Mouse (Mus musculus): ENCODE results near the gene Zdhhc14. TPM values are rescaled to one million over a fixed set of nuclear protein-coding genes. Genes with fewer than 3 reads are reported as not detected.

The Zdhhc14 gene
- total and polyA plus RNA-seq, 3 experiments, result 0.34 to 1.3 (median 0.35) TPM

DNA sequence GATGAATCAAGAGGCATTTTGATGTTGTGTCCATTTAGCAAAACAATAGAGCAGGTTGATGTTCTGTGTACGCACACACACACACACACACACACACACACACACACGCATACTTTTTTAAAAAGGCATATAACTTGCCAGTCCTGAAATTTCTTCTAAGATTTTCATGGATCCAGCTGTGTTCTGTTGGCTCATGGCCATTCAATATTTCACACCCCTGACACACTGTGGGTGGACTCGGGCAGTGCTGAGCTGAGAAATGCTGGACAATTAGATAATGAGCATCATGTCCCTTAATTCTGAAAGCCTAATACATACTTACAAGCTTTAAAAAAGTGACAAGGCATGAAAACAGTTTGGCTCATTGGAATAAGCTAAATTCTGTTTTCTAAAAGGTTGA, 200.3 kb downstream of the Zdhhc14 start:
- DNase-seq (ENCODE audit: extremely low read depth), result no peak
- no peaks in the 10 kb centered on the region for H3K9me3 ChIP-seq (replicated peaks; ENCODE audit: low read length)
- H3K4me3 ChIP-seq (replicated peaks in 1 of 3; ENCODE audit: low read depth in 2 of 3, low read length in 2 of 3, poor library complexity in 1 of 3), result no peak overlapping the region
- H3K27me3 ChIP-seq (replicated peaks), result no peaks in the 10 kb centered on the region
- H3K4me1 ChIP-seq (ENCODE audit: control insufficient read depth in 1 of 2, insufficient read depth in 2 of 2), result no peaks in the 10 kb centered on the region
- H3K9ac ChIP-seq (ENCODE audit: insufficient read depth, low read depth), result no peak overlapping the region
- no peak for TF ChIP-seq RAD21 (IDR thresholded peaks at IDR 0.05; ENCODE audit: low read depth, low read length)
- no peak for TF ChIP-seq EP300 (IDR thresholded peaks at IDR 0.05; ENCODE audit: low read length)
- no peak for TF ChIP-seq MAZ (IDR thresholded peaks at IDR 0.05; ENCODE audit: low read depth, low read length)
- TF ChIP-seq NRF1 (IDR thresholded peaks at IDR 0.05; ENCODE audit: low read depth, low read length), result no peak
- no peak for TF ChIP-seq NELFE (IDR thresholded peaks at IDR 0.05; ENCODE audit: low read depth, low read length)
- no peak for TF ChIP-seq SMC3 (IDR thresholded peaks at IDR 0.05; ENCODE audit: low read depth, low read length)
- no peak for TF ChIP-seq CHD1 (IDR thresholded peaks at IDR 0.05; ENCODE audit: low read depth, low read length)
- no peaks in the 10 kb centered on the region for H3K79me2 ChIP-seq (replicated peaks; ENCODE audit: control insufficient read depth, extremely low read depth, insufficient read depth, poor library complexity, severe bottlenecking)
- dilution Hi-C loops (cut with MboI; ENCODE audit: extremely low pct_ligation_motif_present, extremely low pct_unique_long_range_greater_than_20kb, low sequenced_read_pairs) (no loop called here), in situ Hi-C loops (cut with MboI; ENCODE audit: low pct_ligation_motif_present, low pct_unique_long_range_greater_than_20kb, low sequenced_read_pairs) (no loop called here)
- no peak overlapping the region for H3K4me2 ChIP-seq (ENCODE audit: insufficient read depth, low read depth, poor library complexity, severe bottlenecking)
- H3K27ac ChIP-seq (ENCODE audit: insufficient read depth, low read depth), result no peak overlapping the region
- no peaks in the 10 kb centered on the region for H3K36me3 ChIP-seq (replicated peaks in 1 of 2; ENCODE audit: control insufficient read depth in 1 of 2, insufficient read depth in 1 of 2, low read length in 1 of 2)

DNA sequence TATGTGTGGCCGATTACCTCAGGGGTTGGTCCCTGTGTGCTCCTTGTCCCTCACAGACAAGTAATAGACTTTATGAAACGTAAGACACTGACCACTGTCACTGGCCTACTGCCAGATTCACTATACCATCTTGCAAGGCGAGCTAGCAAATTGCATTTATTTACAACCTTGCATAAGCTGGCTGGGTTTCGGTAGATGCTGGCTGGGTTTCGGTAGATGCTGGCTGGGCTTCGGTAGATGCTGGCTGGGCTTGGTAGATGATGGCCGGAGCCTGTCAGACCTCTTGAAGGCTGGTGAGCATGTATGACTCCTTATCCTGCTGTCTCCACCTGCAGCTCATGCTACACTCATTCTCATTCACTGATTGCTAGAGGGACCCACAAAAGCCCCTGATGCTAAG, 200.9 kb downstream of the Zdhhc14 start:
- H3K27ac ChIP-seq (ENCODE audit: insufficient read depth, low read depth), result no peak overlapping the region
- no peak overlapping the region for H3K9ac ChIP-seq (ENCODE audit: insufficient read depth, low read depth)
- H3K4me3 ChIP-seq (replicated peaks in 1 of 3; ENCODE audit: low read depth in 2 of 3, low read length in 2 of 3, poor library complexity in 1 of 3), result no peak overlapping the region
- in situ Hi-C loops (cut with MboI; ENCODE audit: low pct_ligation_motif_present, low pct_unique_long_range_greater_than_20kb, low sequenced_read_pairs), result no loop called here
- H3K9me3 ChIP-seq (replicated peaks; ENCODE audit: low read length), result peaks cover 2% of the 10 kb centered on the region
- TF ChIP-seq CHD1 (IDR thresholded peaks at IDR 0.05; ENCODE audit: low read depth, low read length), result no peak
- TF ChIP-seq NRF1 (IDR thresholded peaks at IDR 0.05; ENCODE audit: low read depth, low read length), result no peak
- TF ChIP-seq ELF1 (IDR thresholded peaks at IDR 0.05; ENCODE audit: low read depth, low read length), result no peak
- no peak overlapping the region for H3K4me2 ChIP-seq (ENCODE audit: insufficient read depth, low read depth, poor library complexity, severe bottlenecking)
- no peaks in the 10 kb centered on the region for H3K4me1 ChIP-seq (ENCODE audit: control insufficient read depth in 1 of 2, insufficient read depth in 2 of 2)
- DNase-seq (ENCODE audit: extremely low read depth), result no peak
- H3K36me3 ChIP-seq (replicated peaks in 1 of 2; ENCODE audit: control insufficient read depth in 1 of 2, insufficient read depth in 1 of 2, low read length in 1 of 2), result no peaks in the 10 kb centered on the region
- H3K79me2 ChIP-seq (replicated peaks; ENCODE audit: control insufficient read depth, extremely low read depth, insufficient read depth, poor library complexity, severe bottlenecking), result no peaks in the 10 kb centered on the region
- no peaks in the 10 kb centered on the region for H3K27me3 ChIP-seq (replicated peaks)
- dilution Hi-C loops (cut with MboI; ENCODE audit: extremely low pct_ligation_motif_present, extremely low pct_unique_long_range_greater_than_20kb, low sequenced_read_pairs), result no loop called here

DNA sequence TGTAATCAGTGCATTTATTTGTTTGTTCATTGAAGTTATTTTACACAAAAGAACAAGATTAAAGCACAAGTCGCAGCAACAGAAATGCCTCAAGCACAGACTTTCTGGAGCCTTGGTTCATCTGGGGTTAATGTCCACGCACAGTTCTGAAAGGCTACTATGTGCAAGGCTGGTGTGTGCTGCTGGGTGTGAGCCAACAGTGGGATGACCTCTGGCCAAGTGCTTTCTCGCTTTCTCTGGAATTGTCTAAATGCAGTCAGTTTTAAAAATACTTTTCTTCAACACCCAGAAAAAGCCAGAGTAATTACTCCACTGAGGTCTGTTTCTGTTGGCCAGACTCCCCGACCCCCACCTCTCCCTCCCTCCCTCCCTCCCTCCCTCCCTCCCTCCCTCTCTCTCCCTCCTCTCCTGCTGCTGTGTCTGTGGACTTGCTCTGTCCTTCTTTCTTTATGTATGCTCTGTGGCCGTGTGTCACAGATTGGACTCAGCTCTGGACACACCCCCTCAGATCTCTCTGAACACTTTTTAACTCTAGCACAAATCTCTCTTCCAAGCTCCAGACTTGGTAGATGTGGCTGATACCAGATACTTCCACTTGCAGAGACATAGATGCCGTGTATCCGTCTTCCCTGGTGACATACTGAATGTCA, 206.2 kb downstream of the Zdhhc14 start:
- in situ Hi-C loops (cut with MboI; ENCODE audit: low pct_ligation_motif_present, low pct_unique_long_range_greater_than_20kb, low sequenced_read_pairs) (no loop called here), dilution Hi-C loops (cut with MboI; ENCODE audit: extremely low pct_ligation_motif_present, extremely low pct_unique_long_range_greater_than_20kb, low sequenced_read_pairs) (no loop called here)
- H3K4me1 ChIP-seq (ENCODE audit: control insufficient read depth in 1 of 2, insufficient read depth in 2 of 2), result peaks cover 0 to 12% of the 10 kb centered on the region in 2 experiments; a peak in 2 of 4 replicates
- H3K27ac ChIP-seq (ENCODE audit: insufficient read depth, low read depth), result no peak overlapping the region
- no peaks in the 10 kb centered on the region for H3K36me3 ChIP-seq (replicated peaks in 1 of 2; ENCODE audit: control insufficient read depth in 1 of 2, insufficient read depth in 1 of 2, low read length in 1 of 2)
- no peak overlapping the region for H3K4me2 ChIP-seq (ENCODE audit: insufficient read depth, low read depth, poor library complexity, severe bottlenecking)
- no peaks in the 10 kb centered on the region for H3K27me3 ChIP-seq (replicated peaks)
- no peak overlapping the region for H3K9ac ChIP-seq (ENCODE audit: insufficient read depth, low read depth)
- peaks cover 2% of the 10 kb centered on the region for H3K9me3 ChIP-seq (replicated peaks; ENCODE audit: low read length)
- H3K4me3 ChIP-seq (replicated peaks in 1 of 3; ENCODE audit: low read depth in 2 of 3, low read length in 2 of 3, poor library complexity in 1 of 3), result no peak overlapping the region
- no peaks in the 10 kb centered on the region for H3K79me2 ChIP-seq (replicated peaks; ENCODE audit: control insufficient read depth, extremely low read depth, insufficient read depth, poor library complexity, severe bottlenecking)
- DNase-seq (ENCODE audit: extremely low read depth), result no peak
- TF ChIP-seq ZMIZ1 (IDR thresholded peaks at IDR 0.05; ENCODE audit: low read depth, low read length) (no peak), MXI1 (IDR thresholded peaks at IDR 0.05; ENCODE audit: low read depth, low read length) (no peak), ZNF384 (IDR thresholded peaks at IDR 0.05; ENCODE audit: low read depth, low read length) (no peak), CTCF (conservative IDR thresholded peaks at IDR 0.05 in 1 of 2, IDR thresholded peaks at IDR 0.05 in 1 of 2; ENCODE audit: low read depth in 2 of 2, low read length in 2 of 2) (no peak), HCFC1 (IDR thresholded peaks at IDR 0.05; ENCODE audit: low read depth, low read length) (no peak), CHD2 (IDR thresholded peaks at IDR 0.05; ENCODE audit: low read length) (no peak), TBP (conservative IDR thresholded peaks at IDR 0.05; ENCODE audit: low read depth, low read length) (no peak), ZC3H11A (IDR thresholded peaks at IDR 0.05; ENCODE audit: low read depth, low read length) (no peak), GABPA (IDR thresholded peaks at IDR 0.05; ENCODE audit: insufficient replicate concordance, low read depth, low read length) (no peak), NELFE (IDR thresholded peaks at IDR 0.05; ENCODE audit: low read depth, low read length) (no peak), MEF2A (IDR thresholded peaks at IDR 0.05; ENCODE audit: borderline replicate concordance, low read depth, low read length) (no peak), JUN (IDR thresholded peaks at IDR 0.05; ENCODE audit: insufficient read depth, low read depth, low read length) (no peak), RAD21 (IDR thresholded peaks at IDR 0.05; ENCODE audit: low read depth, low read length) (no peak), USF2 (conservative IDR thresholded peaks at IDR 0.05; ENCODE audit: low read depth, low read length) (no peak), UBTF (IDR thresholded peaks at IDR 0.05; ENCODE audit: low read depth, low read length) (no peak), BHLHE40 (IDR thresholded peaks at IDR 0.05; ENCODE audit: low read depth, low read length) (no peak), MYC (IDR thresholded peaks at IDR 0.05; ENCODE audit: low read depth, low read length) (no peak), ELF1 (IDR thresholded peaks at IDR 0.05; ENCODE audit: low read depth, low read length) (no peak)

All from CH12.LX (cell line).